Mouse (Mus musculus): ENCODE measurements around the gene Snip1. TPM values are rescaled to one million over a fixed set of nuclear protein-coding genes. Genes with fewer than 3 reads are reported as not detected.

Gene Snip1
- polyA plus RNA-seq, 1 experiment from 2014 or later, result 10.8 TPM

- no peak for DNase-seq
Observed at GRCm38 (mm10) chr4:125119721-125120120, 53.2 kb downstream of the Snip1 start.

GRCm38 (mm10) chr4:125122431-125123278 is 56.2 kb downstream of the Snip1 start:
- ATAC-seq (0 out of 2 replicates have a peak, but pooled peaks have one; percentile 8), DNase-seq (peak; percentile 63)
- peak overlapping the region; percentile 15; the same call in 1 of the 2 replicates for H3K4me3 ChIP-seq (ENCODE audit: low read depth, low read length)
- 18% methylated on average over 16 of the region's 16 CpGs for WGBS (ENCODE audit: insufficient replicate concordance)
- H3K9ac ChIP-seq (replicated peaks), result peak overlapping the region; percentile 44; the same call in 1 of the 2 replicates
- no peak for TF ChIP-seq CTCF (IDR thresholded peaks at IDR 0.05; ENCODE audit: low read depth)
- no peak for TF ChIP-seq EP300 (IDR thresholded peaks at IDR 0.05; ENCODE audit: low read depth)
- H3K27me3 ChIP-seq (ENCODE audit: insufficient read depth, low read length), result no peaks in the 10 kb centered on the region
- H3K27ac ChIP-seq (ENCODE audit: low read depth), result peak overlapping the region; percentile 74
- H3K4me2 ChIP-seq (ENCODE audit: low read depth, low read length), result peak overlapping the region; percentile 58
- no peaks in the 10 kb centered on the region for H3K9me3 ChIP-seq (ENCODE audit: low read length)
- peaks cover 21% of the 10 kb centered on the region for H3K36me3 ChIP-seq (replicated peaks; ENCODE audit: insufficient read depth, low read length)
- H3K4me1 ChIP-seq (ENCODE audit: insufficient read depth), result peaks cover 50% of the 10 kb centered on the region

More at GRCm38 (mm10) chr4:125119721-125120120, 53.2 kb downstream of the Snip1 start:
- Histone ChIP-seq H3K4me2 (ENCODE audit: low read depth, low read length) (no peak overlapping the region), H3K9ac (replicated peaks) (no peak overlapping the region), H3K36me3 (replicated peaks; ENCODE audit: insufficient read depth, low read length) (peaks cover 21% of the 10 kb centered on the region), H3K4me1 (ENCODE audit: insufficient read depth) (peaks cover 52% of the 10 kb centered on the region), H3K9me3 (ENCODE audit: low read length) (no peaks in the 10 kb centered on the region), H3K4me3 (ENCODE audit: low read depth, low read length) (no peak overlapping the region), H3K27ac (ENCODE audit: low read depth) (no peak overlapping the region), H3K27me3 (ENCODE audit: insufficient read depth, low read length) (no peaks in the 10 kb centered on the region)
- no peak for TF ChIP-seq EP300 (IDR thresholded peaks at IDR 0.05; ENCODE audit: low read depth)
- TF ChIP-seq CTCF (IDR thresholded peaks at IDR 0.05; ENCODE audit: low read depth), result no peak
- WGBS (ENCODE audit: insufficient replicate concordance), result 86% methylated on average over 11 of the region's 11 CpGs
- ATAC-seq, result no peak

GRCm38 (mm10) chr4:125123279-125123671 is 56.8 kb downstream of the Snip1 start:
- peaks cover 21% of the 10 kb centered on the region for H3K36me3 ChIP-seq (replicated peaks; ENCODE audit: insufficient read depth, low read length)
- H3K9me3 ChIP-seq (ENCODE audit: low read length), result no peaks in the 10 kb centered on the region
- peak overlapping the region; percentile 15; the same call in 1 of the 2 replicates for H3K4me3 ChIP-seq (ENCODE audit: low read depth, low read length)
- no peaks in the 10 kb centered on the region for H3K27me3 ChIP-seq (ENCODE audit: insufficient read depth, low read length)
- H3K27ac ChIP-seq (ENCODE audit: low read depth), result peak overlapping the region; percentile 74
- peaks cover 54% of the 10 kb centered on the region for H3K4me1 ChIP-seq (ENCODE audit: insufficient read depth)
- peak overlapping the region; percentile 44 for H3K9ac ChIP-seq (replicated peaks)
- 39% methylated on average over 7 of the region's 7 CpGs for WGBS (ENCODE audit: insufficient replicate concordance)
- ATAC-seq (no peak), DNase-seq (no peak)
- peak overlapping the region; percentile 58 for H3K4me2 ChIP-seq (ENCODE audit: low read depth, low read length)
- TF ChIP-seq CTCF (IDR thresholded peaks at IDR 0.05; ENCODE audit: low read depth) (no peak), EP300 (IDR thresholded peaks at IDR 0.05; ENCODE audit: low read depth) (no peak)

Other genes with a start within 250 kb of the Snip1 start
- 15.4 and 18.4 TPM in 2 replicates for gene Yrdc, start 216.0 kb upstream of the Snip1 start, polyA plus RNA-seq (2015; fragmentation: Nextera tagmentation; extraction: Ambion mirVana)
- gene 1110065P20Rik, start 215.5 kb upstream of the Snip1 start, polyA plus RNA-seq (2015; fragmentation: Nextera tagmentation; extraction: Ambion mirVana), result 19.1 and 23.8 TPM in 2 replicates
- gene Maneal, start 204.5 kb upstream of the Snip1 start, polyA plus RNA-seq (2015; fragmentation: Nextera tagmentation; extraction: Ambion mirVana), result not detected in 2 replicates
- gene Epha10, start 185.8 kb upstream of the Snip1 start, polyA plus RNA-seq (2015; fragmentation: Nextera tagmentation; extraction: Ambion mirVana), result 0.04 TPM in 1 of 2 replicates, not detected in the other
- 2.4 and 2.6 TPM in 2 replicates for gene 9930104L06Rik, start 129.6 kb upstream of the Snip1 start, polyA plus RNA-seq (2015; fragmentation: Nextera tagmentation; extraction: Ambion mirVana)
- gene Cdca8, start 127.4 kb upstream of the Snip1 start, polyA plus RNA-seq (2015; fragmentation: Nextera tagmentation; extraction: Ambion mirVana), result 49.5 and 56.3 TPM in 2 replicates
- 0.41 and 0.86 TPM in 2 replicates for gene Rspo1, start 80.2 kb upstream of the Snip1 start, polyA plus RNA-seq (2015; fragmentation: Nextera tagmentation; extraction: Ambion mirVana)
- 25.8 and 26.7 TPM in 2 replicates for gene Gnl2, start 50.1 kb upstream of the Snip1 start, polyA plus RNA-seq (2015; fragmentation: Nextera tagmentation; extraction: Ambion mirVana)
- 0.06 TPM in 1 of 2 replicates, not detected in the other for gene Dnali1, start 969 bp upstream of the Snip1 start, polyA plus RNA-seq (2015; fragmentation: Nextera tagmentation; extraction: Ambion mirVana)
- 15.2 and 16.3 TPM in 2 replicates for gene Meaf6, start 18.5 kb downstream of the Snip1 start, polyA plus RNA-seq (2015; fragmentation: Nextera tagmentation; extraction: Ambion mirVana)
- gene Zc3h12a, start 61.2 kb downstream of the Snip1 start, polyA plus RNA-seq (2015; fragmentation: Nextera tagmentation; extraction: Ambion mirVana), result 0.44 and 0.48 TPM in 2 replicates

Measured in liver, postnatal 0 days (tissue).